Mouse (Mus musculus) neural tube, embryonic 11.5 days (tissue): ENCODE data around the gene 1500009L16Rik. TPM values are rescaled to one million over a fixed set of nuclear protein-coding genes. Genes with fewer than 3 reads are reported as not detected.

Experiments
- ATAC-seq: fragments of 200-750 bp; cut with Nextera tagmentation; 2 replicates; pipeline ENCODE4 v1.8.0; 2017; ENCODE audit warnings: moderate number of reproducible peaks, mild to moderate bottlenecking, moderate TSS enrichment, moderate library complexity; ENCODE audit not compliant: insufficient read depth, low FRiP score, low TSS enrichment
- DNase-seq: peaks from one replicate; pipeline ENCODE4 v3.0.0-alpha.2; 2015; ENCODE audit warnings: low spot score
- H3K27ac ChIP-seq: fragments of 300-500 bp; sonication (generic); 2 replicates; pipeline ENCODE4 v1.5.1; 2014; ENCODE audit warnings: low read depth, mild to moderate bottlenecking, low read length
- H3K27me3 ChIP-seq: fragments of 300-500 bp; sonication (generic); 2 replicates; pipeline ENCODE4 v1.6.1; 2014; ENCODE audit warnings: mild to moderate bottlenecking, low read length, mixed read lengths; ENCODE audit not compliant: control insufficient read depth, insufficient read depth
- H3K36me3 ChIP-seq: fragments of 300-500 bp; sonication (generic); 2 replicates; pipeline ENCODE4 v1.6.1; 2014; ENCODE audit warnings: mild to moderate bottlenecking, low read length, moderate library complexity, mixed read lengths; ENCODE audit not compliant: control insufficient read depth, insufficient read depth
- H3K4me1 ChIP-seq: fragments of 300-500 bp; sonication (generic); 2 replicates; pipeline ENCODE4 v1.6.1; 2014; ENCODE audit warnings: low read length, mixed read lengths; ENCODE audit not compliant: control insufficient read depth, insufficient read depth
- H3K4me2 ChIP-seq: fragments of 300-500 bp; sonication (generic); 2 replicates; pipeline ENCODE4 v1.6.1; 2014; ENCODE audit warnings: low read depth, mild to moderate bottlenecking, moderate library complexity
- H3K4me3 ChIP-seq: fragments of 300-500 bp; sonication (generic); 2 replicates; pipeline ENCODE4 v1.5.1; 2014; ENCODE audit warnings: low read depth, low read length
- H3K9ac ChIP-seq: fragments of 300-500 bp; sonication (generic); 2 replicates; pipeline ENCODE4 v1.6.1; 2014; ENCODE audit warnings: mild to moderate bottlenecking, low read length
- H3K9me3 ChIP-seq: fragments of 300-500 bp; sonication (generic); 2 replicates; pipeline ENCODE4 v1.6.1; 2016; ENCODE audit warnings: low read length; ENCODE audit not compliant: control insufficient read depth
- WGBS: fragments of 180-500 bp; shearing (Covaris S2); extraction: QIAGEN DNeasy Blood & Tissue Kit; methylation state at CpG from one replicate; pipeline ENCODE4 v1.1.7; 2014; 5-methylcytosine and 5-hydroxymethylcytosine counted together
- polyA plus RNA-seq: library from polyadenylated mRNA; unstranded; fragments of >200 nt; fragmentation: Nextera tagmentation; extraction: Ambion mirVana; gene quantifications from 2 replicates; pipeline ENCODE4 v1.2.1, GENCODE M21; 2014

1500009L16Rik gene
- 32.6 and 39.4 TPM in 2 replicates for polyA plus RNA-seq

DNA sequence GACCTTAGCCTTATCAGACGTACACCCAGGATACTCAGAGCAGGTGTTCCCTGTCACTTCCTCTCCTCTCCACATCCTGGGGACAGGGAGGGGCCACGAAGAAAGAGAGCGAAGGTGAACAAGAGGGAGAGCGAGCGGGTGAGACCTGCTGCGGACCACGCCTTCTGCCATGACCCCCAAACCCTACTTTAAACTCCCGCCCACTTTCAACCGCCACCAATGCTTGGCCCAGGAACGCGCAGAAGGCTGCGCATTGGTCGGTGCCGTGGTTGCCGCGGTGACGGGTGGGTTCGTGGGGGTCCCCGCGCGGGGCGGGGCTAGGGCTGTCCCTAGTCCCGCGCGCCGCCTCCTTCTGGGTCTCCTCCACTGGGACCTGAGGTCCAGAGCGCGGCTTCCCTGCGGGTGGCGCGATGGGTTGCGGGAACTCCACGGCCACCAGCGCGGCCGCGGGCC lies at the start of gene 1500009L16Rik:
TSS of gene 1500009L16Rik (plus strand) at position 287 of the 453 bp plus-strand sequence.
- Histone ChIP-seq H3K27ac (no peak within 1 kb of the TSS), H3K9me3 (no peaks in the 10 kb centered on the region), H3K4me3 (peak within 1 kb of the TSS; percentile 72), H3K4me2 (peak within 1 kb of the TSS; percentile 77), H3K9ac (peak within 1 kb of the TSS; percentile 62), H3K36me3 (no peaks in the 10 kb centered on the region), H3K27me3 (no peaks in the 10 kb centered on the region), H3K4me1 (no peaks in the 10 kb centered on the region)
- DNase-seq (peak; percentile 92), ATAC-seq (peak; percentile 99)
- WGBS, result under 1% methylated on average over 34 of the region's 37 CpGs

DNA sequence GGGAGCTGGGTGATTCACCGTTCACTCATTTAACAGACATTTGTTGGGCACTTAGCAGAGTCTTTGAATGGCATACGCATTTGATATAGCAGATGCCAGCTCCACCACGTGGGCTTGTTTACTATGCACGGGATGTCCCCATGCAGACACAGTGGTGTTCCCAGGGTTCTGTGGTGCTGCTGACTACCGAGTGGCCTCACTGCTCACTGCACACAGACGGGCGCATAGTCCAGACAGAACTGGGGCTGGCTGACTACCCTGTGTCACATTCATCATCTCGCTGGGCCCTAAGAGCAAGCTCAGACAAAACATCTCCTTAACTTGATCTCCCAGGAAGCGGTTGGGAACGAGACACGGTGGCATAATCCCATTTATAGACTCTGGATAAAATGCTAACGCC lies 41.3 kb upstream of the 1500009L16Rik start:
- Histone ChIP-seq H3K4me3 (no peak overlapping the region), H3K9me3 (no peaks in the 10 kb centered on the region), H3K27me3 (no peaks in the 10 kb centered on the region), H3K4me2 (no peak overlapping the region), H3K36me3 (no peaks in the 10 kb centered on the region), H3K4me1 (no peaks in the 10 kb centered on the region), H3K27ac (no peak overlapping the region), H3K9ac (no peak overlapping the region)
- DNase-seq (no peak), ATAC-seq (no peak)
- WGBS, result 90% methylated on average over 12 of the region's 12 CpGs

DNA sequence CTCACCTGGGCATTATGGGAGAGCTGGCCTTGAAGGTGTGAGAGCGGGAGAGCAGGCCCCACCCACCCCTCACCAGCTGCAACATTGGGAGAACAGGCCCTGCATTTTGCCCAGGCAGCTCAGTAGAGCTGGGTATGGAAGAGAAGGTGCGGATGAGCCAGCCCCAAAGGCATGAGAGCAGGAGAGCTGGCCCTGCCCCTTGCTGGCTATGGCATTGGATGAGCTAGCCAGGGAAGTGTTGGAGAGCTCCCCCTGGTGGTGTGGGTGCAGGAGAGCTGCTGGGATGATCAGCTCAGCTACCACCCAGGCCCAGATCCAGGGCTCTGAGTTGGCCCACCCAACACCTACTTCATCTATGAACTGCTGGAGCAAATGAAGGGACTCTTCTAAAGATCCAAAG lies 34.5 kb upstream of the 1500009L16Rik start:
- Histone ChIP-seq H3K36me3 (no peaks in the 10 kb centered on the region), H3K9ac (no peak overlapping the region), H3K4me1 (no peaks in the 10 kb centered on the region), H3K9me3 (no peaks in the 10 kb centered on the region), H3K4me3 (no peak overlapping the region), H3K27ac (no peak overlapping the region), H3K27me3 (no peaks in the 10 kb centered on the region), H3K4me2 (no peak overlapping the region)
- 98% methylated on average over 2 of the region's 2 CpGs for WGBS
- no peak for ATAC-seq
- DNase-seq, result no peak

GRCm38 (mm10) chr10:83692175-83692895 lies 30.3 kb upstream of the 1500009L16Rik start:
- WGBS, result 86% methylated on average over 11 of the region's 11 CpGs
- no peak for DNase-seq
- H3K4me2 ChIP-seq, result no peak overlapping the region
- no peaks in the 10 kb centered on the region for H3K27me3 ChIP-seq
- no peak overlapping the region for H3K27ac ChIP-seq
- no peaks in the 10 kb centered on the region for H3K4me1 ChIP-seq
- no peak for ATAC-seq
- no peak overlapping the region for H3K9ac ChIP-seq
- H3K9me3 ChIP-seq, result no peaks in the 10 kb centered on the region
- no peaks in the 10 kb centered on the region for H3K36me3 ChIP-seq
- no peak overlapping the region for H3K4me3 ChIP-seq

DNA sequence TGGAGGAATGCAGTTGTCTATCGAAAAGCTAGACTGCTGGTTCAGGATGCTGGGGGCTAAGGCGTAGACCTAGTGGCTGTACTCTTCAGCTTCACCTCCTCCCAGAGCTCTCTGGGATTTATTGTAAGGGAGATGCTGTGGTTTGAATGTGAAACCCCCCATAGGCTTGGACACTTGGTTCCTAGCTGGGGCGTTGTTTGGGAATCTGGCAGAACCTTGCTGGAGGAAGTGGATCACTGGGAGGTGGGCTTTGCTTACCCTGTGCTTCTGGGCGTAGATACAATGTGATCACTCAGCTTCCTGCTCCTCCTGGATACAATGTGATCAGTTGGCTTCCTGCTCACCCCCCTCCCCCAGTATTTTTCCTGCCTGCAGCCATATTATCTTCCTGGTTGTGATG lies 26.4 kb upstream of the 1500009L16Rik start:
- ATAC-seq (no peak), DNase-seq (no peak)
- Histone ChIP-seq H3K4me1 (no peaks in the 10 kb centered on the region), H3K9ac (no peak overlapping the region), H3K4me3 (no peak overlapping the region), H3K36me3 (no peaks in the 10 kb centered on the region), H3K9me3 (no peaks in the 10 kb centered on the region), H3K4me2 (no peak overlapping the region), H3K27me3 (no peaks in the 10 kb centered on the region), H3K27ac (no peak overlapping the region)
- WGBS, result 91% methylated on average over 4 of the region's 4 CpGs

- DNase-seq (no peak), ATAC-seq (no peak)
These were observed 16.0 kb upstream of the 1500009L16Rik start for GRCm38 (mm10) chr10:83706628-83707027.

DNA sequence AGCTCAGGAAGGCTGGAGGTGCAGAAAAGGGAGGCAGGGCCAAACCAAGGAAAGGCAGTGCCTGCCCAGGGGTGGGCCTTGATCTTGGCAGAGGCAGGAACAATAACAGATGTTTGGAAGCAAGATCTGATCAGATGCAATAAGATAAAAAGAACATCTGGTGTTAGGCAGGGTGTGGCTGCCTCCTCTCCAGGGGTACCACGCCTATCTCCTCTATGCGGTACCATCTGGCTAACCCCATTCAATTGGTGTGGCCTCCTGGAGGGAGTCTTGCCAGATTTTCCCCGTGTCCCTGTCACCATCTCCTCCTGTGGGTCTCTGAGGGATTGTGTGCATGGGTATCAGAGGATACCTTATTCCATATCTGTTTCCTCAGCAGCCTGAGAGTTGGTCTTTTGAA lies 12.7 kb upstream of the 1500009L16Rik start:
- H3K9ac ChIP-seq, result no peak overlapping the region
- ATAC-seq (no peak), DNase-seq (no peak)
- no peak overlapping the region for H3K4me3 ChIP-seq
- H3K4me1 ChIP-seq, result no peaks in the 10 kb centered on the region
- no peak overlapping the region for H3K27ac ChIP-seq
- H3K36me3 ChIP-seq, result no peaks in the 10 kb centered on the region
- WGBS, result 69% methylated on average over 3 of the region's 3 CpGs
- no peaks in the 10 kb centered on the region for H3K9me3 ChIP-seq
- no peaks in the 10 kb centered on the region for H3K27me3 ChIP-seq
- no peak overlapping the region for H3K4me2 ChIP-seq

More at GRCm38 (mm10) chr10:83706628-83707027, 16.0 kb upstream of the 1500009L16Rik start:
- no peaks in the 10 kb centered on the region for H3K9me3 ChIP-seq
- H3K27me3 ChIP-seq, result no peaks in the 10 kb centered on the region
- H3K4me2 ChIP-seq, result no peak overlapping the region
- no peaks in the 10 kb centered on the region for H3K36me3 ChIP-seq
- H3K4me1 ChIP-seq, result no peaks in the 10 kb centered on the region
- H3K27ac ChIP-seq, result no peak overlapping the region
- WGBS, result 89% methylated on average over 12 of the region's 12 CpGs
- no peak overlapping the region for H3K4me3 ChIP-seq
- no peak overlapping the region for H3K9ac ChIP-seq

DNA sequence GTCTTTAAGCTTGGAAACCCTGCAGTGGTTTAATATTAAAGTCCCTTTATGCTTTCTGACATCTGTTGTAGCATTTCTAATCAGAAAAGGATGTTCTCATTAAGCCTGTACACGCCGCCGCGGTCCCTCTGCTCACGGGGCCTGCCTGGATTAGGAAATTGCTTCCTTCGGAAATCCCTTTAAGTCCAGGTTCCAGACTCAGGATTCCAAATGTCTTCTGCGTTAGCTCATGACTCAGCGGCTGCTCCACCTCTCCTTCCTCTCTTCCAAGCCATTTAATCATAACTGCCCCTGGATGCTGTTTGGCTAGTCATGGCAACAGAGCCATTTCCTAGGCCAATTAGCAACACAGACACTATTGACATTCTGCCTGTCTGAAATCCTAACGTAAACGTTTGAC lies 10.9 kb upstream of the 1500009L16Rik start:
- no peaks in the 10 kb centered on the region for H3K9me3 ChIP-seq
- no peak overlapping the region for H3K4me2 ChIP-seq
- DNase-seq (no peak), ATAC-seq (no peak)
- no peak overlapping the region for H3K4me3 ChIP-seq
- no peaks in the 10 kb centered on the region for H3K27me3 ChIP-seq
- no peaks in the 10 kb centered on the region for H3K4me1 ChIP-seq
- 82% methylated on average over 10 of the region's 10 CpGs for WGBS
- H3K27ac ChIP-seq, result no peak overlapping the region
- H3K36me3 ChIP-seq, result no peaks in the 10 kb centered on the region
- H3K9ac ChIP-seq, result no peak overlapping the region

GRCm38 (mm10) chr10:83718855-83719474 lies 3.7 kb upstream of the 1500009L16Rik start:
- Histone ChIP-seq H3K9me3 (no peaks in the 10 kb centered on the region), H3K9ac (no peak overlapping the region), H3K4me1 (no peaks in the 10 kb centered on the region), H3K4me2 (no peak overlapping the region), H3K27me3 (no peaks in the 10 kb centered on the region), H3K27ac (no peak overlapping the region), H3K36me3 (no peaks in the 10 kb centered on the region), H3K4me3 (no peak overlapping the region)
- WGBS, result 89% methylated on average over 12 of the region's 12 CpGs
- ATAC-seq (no peak), DNase-seq (no peak)
